Mouse (Mus musculus) c-Kit-negative CD71-positive TER-119-positive erythroid progenitor cells, embryonic 14.5 days (primary cell): ENCODE results near the gene Gpr68.
A peak's percentile ranks its signal among the peaks of the same experiment; 100 is the strongest.

Experiments
- DNase-seq: peaks from one replicate; pipeline ENCODE4 v3.0.0-alpha.2; 2013; ENCODE audit warnings: low read depth, low spot score

Gene Gpr68

GRCm38 (mm10) chr12:100871234-100871633 lies 36.8 kb downstream of the Gpr68 start:
- no peak for DNase-seq

GRCm38 (mm10) chr12:100868049-100868622 lies 39.9 kb downstream of the Gpr68 start:
- no peak for DNase-seq

GRCm38 (mm10) chr12:100867097-100867496 lies 40.9 kb downstream of the Gpr68 start:
- DNase-seq = no peak

- no peak for DNase-seq
These were observed 42.4 kb downstream of the Gpr68 start for GRCm38 (mm10) chr12:100865509-100866078.

- no peak for DNase-seq
These were observed 42.9 kb downstream of the Gpr68 start for GRCm38 (mm10) chr12:100865072-100865471.

DNA sequence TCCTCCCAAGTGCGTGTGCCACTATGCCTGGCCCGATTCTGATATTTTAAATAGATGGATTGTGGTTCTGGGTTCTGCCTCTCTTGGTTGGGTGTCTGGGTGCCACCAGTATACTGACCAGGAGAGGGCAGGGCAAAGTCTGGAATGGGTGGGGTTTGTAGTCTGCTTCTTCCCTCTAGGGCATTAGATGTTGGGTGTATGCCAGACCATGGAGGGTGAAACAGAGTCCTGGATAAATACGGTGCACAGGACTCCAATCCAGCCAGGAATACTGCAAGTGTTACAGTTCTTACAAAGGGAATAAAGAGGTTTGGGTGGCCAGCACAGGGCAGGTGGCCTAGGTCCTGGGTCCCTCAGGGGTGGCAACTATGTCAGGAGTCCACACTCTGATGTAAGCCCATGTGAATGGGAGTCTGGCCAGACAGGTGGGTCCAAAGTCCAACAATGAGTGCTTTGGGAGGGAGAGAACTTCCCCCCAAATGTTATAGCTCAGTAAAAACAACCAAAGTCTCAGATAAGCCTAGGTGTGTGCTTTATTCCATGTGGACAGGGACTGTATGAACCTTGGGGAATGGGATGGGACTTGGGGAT lies 45.0 kb downstream of the Gpr68 start:
- DNase-seq = no peak

DNA sequence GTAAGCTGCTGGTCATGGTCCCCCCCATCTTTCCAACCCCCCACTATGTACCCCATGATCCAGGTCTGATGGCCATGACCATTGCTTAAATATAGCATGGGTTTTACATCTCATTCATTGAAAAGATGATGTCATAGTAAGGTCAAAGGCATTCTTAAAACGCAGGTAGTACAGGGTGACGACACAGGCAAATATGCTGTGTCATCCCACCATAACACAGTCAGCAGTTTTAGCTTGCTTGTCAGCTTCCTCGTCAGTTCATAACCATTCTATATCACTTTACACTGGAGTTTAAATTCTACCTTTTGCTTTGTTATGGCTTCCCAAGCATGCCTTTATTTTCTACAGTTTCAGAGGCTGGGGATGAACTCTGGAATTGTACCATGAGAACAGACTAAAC lies 45.7 kb downstream of the Gpr68 start:
- peak; percentile 2 for DNase-seq

- no peak for DNase-seq
These were observed 50.2 kb downstream of the Gpr68 start for GRCm38 (mm10) chr12:100857791-100858190.

DNA sequence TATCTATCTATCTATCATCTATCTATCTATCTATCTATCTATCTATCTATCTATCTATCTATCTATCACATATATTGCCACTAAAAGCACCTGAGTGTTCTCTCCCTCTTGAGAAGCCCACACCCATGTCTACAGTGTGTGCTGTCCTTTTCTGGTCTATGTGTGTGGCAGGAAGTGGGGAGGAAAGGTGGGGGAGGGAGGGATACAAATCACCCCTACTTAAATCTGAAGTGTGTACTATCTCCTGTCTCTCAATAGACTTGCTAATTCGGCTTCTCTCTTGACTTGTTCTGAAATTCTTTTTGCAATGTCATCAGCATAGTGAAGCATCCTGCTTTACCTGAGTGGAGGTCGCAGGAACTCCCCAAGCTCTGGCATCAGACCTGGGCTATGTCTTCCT lies 51.7 kb downstream of the Gpr68 start:
- no peak for DNase-seq

DNA sequence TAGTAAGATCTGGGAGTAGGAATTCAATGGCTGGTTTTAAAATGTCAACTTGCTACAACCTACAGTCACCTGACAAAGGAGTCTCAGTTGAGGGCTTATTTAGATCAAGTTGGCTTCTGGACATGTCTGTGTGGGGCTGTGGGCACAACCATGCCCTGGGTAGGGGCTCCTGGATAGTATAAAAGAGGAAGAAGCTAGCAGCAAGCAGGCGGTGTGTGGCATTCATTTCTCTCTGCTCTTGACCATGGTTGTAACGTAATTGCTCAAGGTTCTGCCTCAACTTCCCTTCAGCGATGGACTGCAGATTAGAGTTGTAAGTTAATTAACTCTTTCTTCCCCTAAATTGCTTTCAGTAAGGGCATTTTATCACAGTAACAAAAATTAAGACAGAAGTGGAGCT lies 55.6 kb downstream of the Gpr68 start:
- no peak for DNase-seq

- peak; percentile 3 for DNase-seq
These were observed 58.4 kb downstream of the Gpr68 start for GRCm38 (mm10) chr12:100849421-100850138.

- DNase-seq = no peak
These were observed 60.4 kb downstream of the Gpr68 start for GRCm38 (mm10) chr12:100847437-100848080.

- DNase-seq = no peak
These were observed 61.4 kb downstream of the Gpr68 start for GRCm38 (mm10) chr12:100846566-100846965.

- DNase-seq = no peak
These were observed 62.2 kb downstream of the Gpr68 start for GRCm38 (mm10) chr12:100845829-100846228.

DNA sequence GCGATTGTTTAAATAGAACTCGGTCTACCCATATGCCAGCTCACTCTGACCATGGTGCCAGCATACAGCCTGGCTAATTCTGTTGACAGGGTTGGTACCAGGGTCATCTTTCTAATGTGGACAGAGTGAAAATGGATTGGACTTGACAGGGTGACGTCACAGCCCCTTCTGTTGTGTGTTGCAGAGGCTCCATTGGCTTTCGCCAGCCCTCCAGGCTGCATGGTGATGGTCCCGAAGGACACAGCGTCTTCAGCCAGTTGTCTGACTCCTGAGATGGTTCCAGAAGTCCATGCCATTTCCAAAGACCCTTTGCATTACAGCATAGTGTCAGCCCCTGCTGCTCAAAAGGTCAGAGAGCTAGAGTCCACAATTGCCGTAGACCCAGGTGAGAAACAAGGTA lies 63.5 kb downstream of the Gpr68 start:
- no peak for DNase-seq

DNA sequence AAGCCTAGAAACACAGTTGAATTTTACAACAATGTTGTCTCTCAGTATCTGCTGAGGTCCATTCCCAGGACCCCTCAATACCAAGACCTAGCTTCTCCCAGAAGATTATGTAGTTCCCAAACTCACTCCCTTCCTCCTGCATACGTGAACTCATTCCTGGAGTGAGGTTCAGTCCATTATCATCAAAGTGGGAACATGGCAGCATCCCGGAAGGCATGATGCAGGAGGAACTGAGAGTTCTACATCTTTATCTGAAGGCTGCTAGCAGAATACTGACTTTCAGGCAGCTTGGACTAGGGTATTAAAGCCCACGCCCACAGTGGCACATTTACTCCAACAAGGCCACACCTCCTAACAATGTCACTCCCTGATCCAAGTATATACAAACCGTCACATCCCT lies 64.8 kb downstream of the Gpr68 start:
- DNase-seq = no peak

DNA sequence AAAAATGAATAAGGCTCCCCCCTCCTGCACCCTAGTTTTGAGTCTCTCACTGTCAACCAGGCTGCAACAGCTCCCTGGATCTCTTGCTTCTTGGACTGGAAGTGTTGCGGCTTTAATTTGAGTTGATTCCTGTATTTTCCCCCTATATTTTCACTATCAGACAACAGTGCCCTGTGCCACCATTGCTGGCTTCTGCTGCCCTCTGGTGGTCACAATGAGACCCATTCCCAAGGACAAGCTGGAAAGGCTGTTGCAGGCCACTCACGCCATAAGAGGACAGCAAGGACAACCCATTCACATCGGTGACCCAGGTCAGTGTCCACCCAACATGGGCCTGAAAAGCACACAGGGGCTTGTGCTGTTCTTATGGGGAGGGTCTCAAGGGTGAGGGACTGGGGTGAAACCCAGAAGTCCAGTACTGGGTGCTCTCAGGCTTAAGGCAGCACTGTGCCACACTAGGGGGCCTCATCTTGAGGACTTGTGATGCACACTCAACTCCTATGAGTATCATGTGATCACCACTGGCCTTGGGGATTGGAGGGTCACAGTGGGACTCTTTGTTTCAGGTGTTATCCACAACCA lies 66.7 kb downstream of the Gpr68 start:
- peak; percentile 19 for DNase-seq

- DNase-seq = no peak
These were observed 68.1 kb downstream of the Gpr68 start for GRCm38 (mm10) chr12:100839926-100840325.

DNA sequence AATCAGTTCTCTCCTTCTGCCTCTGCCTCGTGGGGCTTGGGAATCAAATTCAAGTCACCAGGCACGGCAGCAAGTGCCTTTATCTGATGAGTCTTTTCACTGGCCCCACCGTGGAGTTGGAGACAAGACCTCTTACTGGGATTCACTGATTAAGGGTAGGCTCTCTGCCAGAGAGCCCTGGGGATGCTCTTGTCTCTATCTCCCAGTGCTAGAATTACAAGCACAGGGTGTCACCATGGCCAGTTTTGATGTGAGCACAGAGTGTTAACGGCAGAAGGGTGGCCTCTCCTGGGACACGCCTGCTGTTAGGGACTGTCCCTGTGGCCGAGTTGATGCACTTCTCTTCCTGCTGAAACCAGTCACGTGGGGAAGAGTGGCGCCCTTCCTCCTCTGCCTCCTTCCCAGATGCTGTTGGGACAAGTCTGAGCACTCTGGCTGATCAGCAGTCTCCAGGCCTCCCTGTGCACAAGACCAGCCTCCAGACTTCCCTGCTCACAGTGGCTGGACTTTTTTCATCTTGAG lies 68.9 kb downstream of the Gpr68 start:
- no peak for DNase-seq

GRCm38 (mm10) chr12:100837208-100837607 lies 70.8 kb downstream of the Gpr68 start:
- no peak for DNase-seq

DNA sequence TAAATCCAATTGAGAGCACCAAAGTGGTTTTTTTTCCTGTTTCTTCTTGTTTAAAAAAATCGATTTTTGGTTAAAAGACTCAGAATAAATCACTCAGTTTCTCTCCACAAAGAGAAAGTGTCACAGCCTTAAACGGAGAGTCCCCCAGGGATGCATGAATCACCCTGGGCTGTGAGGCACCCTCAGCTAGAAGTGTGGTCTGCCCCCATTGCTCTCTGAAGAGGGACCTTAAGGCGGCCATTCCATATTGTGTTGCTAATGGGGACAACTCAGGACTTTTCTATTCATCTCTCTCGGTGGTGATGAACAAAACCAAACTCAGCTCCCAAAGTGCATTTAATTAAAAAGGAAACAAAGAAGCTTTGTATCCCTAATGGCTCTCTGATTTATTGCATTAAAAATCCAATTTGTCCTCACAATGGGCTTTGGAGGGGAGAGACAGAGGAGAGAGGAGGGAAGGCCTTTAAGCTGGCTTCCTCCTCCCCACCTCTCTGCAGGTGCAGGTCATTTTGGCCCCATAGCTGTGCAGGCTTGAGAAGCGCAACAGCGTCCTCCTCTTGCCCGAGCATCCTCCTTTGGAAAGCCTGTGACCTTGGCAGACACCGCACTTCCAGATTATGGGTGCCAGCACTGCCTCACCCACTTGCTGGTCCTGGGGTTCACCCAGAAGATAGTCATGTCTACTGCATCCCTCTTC lies 76.2 kb downstream of the Gpr68 start:
- DNase-seq = no peak
